Mouse (Mus musculus): ENCODE results near the gene Zfp451. TPM values are rescaled to one million over a fixed set of nuclear protein-coding genes. Genes with fewer than 3 reads are reported as not detected.
A peak's percentile ranks its signal among the peaks of the same experiment; 100 is the strongest.
"Not testable (repeated sequence)": the region's sequence is repeated elsewhere in the genome, so short reads cannot be mapped to it uniquely, and the experiment has no call there.

Zfp451 gene
- 51.9 and 55.6 TPM in 2 replicates for polyA plus RNA-seq (2016; fragmentation: Nextera tagmentation; extraction: Ambion mirVana)

DNA sequence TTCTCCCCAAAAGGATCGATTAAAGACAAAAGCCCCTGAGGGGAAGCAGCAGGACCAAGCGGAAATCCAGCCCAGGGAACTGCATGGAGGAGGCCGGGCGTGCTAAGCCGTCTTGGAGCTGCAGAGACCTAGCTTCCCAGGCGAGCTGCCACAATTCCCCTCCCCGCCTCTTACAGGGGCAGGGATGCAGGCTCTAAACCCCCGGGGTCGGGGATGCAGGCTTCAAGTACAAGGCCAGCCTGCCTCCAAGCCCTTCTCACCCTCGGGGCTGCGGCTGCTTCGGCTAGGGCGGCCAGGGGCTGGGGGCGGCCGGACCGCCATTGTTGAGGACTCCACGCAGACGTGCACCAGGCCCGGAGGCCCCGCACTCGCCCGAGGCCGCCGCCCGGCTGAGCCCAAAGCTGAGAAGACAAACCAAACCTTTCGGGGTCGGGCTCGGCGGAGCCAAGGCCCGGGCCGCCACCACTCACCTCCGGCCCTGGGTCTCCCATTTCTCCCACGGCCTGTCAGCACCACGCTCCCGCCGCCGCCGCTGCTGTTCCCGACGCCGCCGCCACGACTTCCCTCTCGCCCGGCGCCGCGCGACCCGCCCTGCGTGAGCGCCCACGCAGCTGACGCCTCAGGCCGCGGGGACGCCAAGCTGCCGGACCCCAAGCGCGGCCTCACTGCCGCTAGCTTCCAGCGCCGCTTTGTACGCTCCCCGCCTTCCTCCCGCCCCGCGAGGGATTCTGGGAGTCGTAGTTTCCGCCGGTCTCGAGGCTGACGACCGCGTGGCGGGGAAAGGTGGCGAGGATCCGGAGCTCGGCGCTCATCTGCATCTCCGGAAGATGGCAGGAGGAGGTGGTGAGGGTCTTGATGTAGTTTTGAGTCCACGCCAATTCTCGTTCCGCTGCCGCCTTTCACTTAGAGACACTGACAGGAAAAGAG is at the start of gene Zfp451:
Zfp451 (minus strand) TSS at position 728 of the 927 bp plus-strand sequence.
- peak within 1 kb of the TSS; percentile 99 for H3K9ac ChIP-seq
- peak within 1 kb of the TSS; percentile 80 for H3K4me2 ChIP-seq
- peak within 1 kb of the TSS; percentile 93 for H3K27ac ChIP-seq
- H3K36me3 ChIP-seq (replicated peaks) = peaks cover 32% of the 10 kb centered on the region
- under 1% methylated on average over 84 of the region's 85 CpGs for WGBS
- peaks cover 19% of the 10 kb centered on the region for H3K4me1 ChIP-seq
- H3K27me3 ChIP-seq = no peaks in the 10 kb centered on the region
- H3K4me3 ChIP-seq (replicated peaks) = peak within 1 kb of the TSS; percentile 96
- no peaks in the 10 kb centered on the region for H3K9me3 ChIP-seq
- peak; percentile 96 for ATAC-seq (ENCODE audit: low FRiP score)

DNA sequence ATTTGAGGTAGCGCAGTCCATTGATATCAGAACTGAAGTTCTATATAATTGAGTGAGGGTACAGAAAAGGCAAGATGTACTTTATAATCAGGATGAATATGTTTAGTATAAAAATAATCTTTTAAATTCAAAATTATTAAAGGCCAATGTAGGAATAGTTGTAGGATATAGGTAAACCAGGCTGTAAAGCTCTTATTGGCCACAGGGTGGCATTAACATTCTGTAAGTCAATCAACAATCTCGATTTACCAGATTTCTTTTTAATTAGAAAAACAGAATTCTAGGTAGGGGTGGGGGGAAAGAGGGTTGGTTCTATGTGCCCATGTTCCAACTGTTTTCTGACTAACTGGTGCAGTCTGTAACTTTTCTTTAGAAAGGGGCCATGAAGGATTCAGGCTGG is 32.4 kb upstream of the Zfp451 start:
- Histone ChIP-seq H3K36me3 (replicated peaks) (no peaks in the 10 kb centered on the region), H3K4me2 (no peak overlapping the region), H3K27me3 (no peaks in the 10 kb centered on the region), H3K9ac (no peak overlapping the region), H3K27ac (no peak overlapping the region), H3K9me3 (no peaks in the 10 kb centered on the region), H3K4me3 (replicated peaks) (no peak overlapping the region), H3K4me1 (no peaks in the 10 kb centered on the region)
- ATAC-seq (ENCODE audit: low FRiP score) = no peak
- 96% methylated on average over 2 of the region's 2 CpGs for WGBS

DNA sequence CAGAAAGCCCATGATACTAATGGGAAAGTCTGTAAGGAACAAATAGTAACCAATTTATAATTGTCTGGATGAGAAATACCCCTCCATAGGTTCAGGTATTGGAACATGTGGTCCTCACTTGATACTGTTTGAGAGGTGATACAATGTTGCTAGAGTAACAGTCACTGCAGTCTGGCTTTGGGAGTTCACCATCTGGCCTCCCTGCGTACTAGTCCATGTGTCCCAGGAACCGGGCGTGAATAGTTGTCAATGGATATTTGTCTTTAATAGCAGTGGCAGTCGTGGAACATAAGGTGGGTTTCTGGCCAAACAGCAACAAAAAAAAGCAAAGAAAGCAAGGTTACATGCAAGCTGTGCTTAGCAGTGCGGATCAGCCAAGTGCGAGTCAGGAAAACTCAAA is 29.4 kb upstream of the Zfp451 start:
- ATAC-seq (ENCODE audit: low FRiP score) = no peak
- WGBS = 75% methylated on average over 6 of the region's 6 CpGs
- no peak overlapping the region for H3K9ac ChIP-seq

DNA sequence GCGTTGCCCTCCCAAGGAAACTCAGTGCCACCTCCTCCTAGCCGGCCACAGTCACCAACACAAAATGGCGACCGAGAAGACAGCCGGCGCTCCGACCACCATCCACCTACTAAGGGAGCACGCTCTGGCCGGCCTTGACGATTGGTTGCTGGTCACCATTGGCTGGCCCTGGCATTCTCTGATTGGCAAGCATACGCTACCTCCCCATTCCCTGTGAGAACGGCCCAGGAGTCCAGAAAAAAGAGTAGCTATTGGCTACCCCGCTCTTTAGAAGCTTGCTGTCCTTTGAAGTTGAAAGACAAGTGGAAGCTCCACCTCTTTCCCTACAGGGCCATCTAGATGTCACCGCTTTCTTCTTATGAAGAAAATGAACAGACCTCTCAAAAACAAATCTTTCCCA is 24.6 kb upstream of the Zfp451 start:
- WGBS = 97% methylated on average over 14 of the region's 14 CpGs

More for the DNA sequence above, 29.4 kb upstream of the Zfp451 start:
- Histone ChIP-seq H3K9me3 (no peaks in the 10 kb centered on the region), H3K27me3 (no peaks in the 10 kb centered on the region), H3K4me2 (no peak overlapping the region), H3K27ac (no peak overlapping the region), H3K4me3 (replicated peaks) (no peak overlapping the region), H3K4me1 (no peaks in the 10 kb centered on the region), H3K36me3 (replicated peaks) (no peaks in the 10 kb centered on the region)

DNA sequence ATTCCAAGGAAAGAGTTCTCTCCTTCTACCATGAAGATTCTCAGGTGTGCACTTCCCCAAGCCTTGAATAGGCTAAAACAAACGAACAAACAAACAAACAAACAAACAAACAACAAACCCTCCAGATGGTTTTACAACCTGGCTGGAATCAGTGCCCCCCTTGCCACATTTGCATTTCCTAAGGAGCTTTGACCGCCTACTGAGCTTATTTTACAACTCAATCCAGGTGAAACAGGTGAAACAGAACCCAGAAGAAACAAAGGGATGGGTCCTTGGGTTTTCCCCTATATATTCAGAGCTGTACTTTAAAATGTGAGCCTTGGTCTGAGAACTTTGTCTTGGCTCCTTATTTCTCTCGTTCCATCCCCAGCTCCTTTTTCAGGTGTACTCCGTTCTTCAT is 16.2 kb upstream of the Zfp451 start:
- H3K4me1 ChIP-seq = no peaks in the 10 kb centered on the region
- H3K36me3 ChIP-seq (replicated peaks) = no peaks in the 10 kb centered on the region
- H3K4me3 ChIP-seq (replicated peaks) = no peak overlapping the region
- WGBS = 71% methylated on average over 4 of the region's 4 CpGs
- H3K9ac ChIP-seq = no peak overlapping the region
- no peak for ATAC-seq (ENCODE audit: low FRiP score)
- no peak overlapping the region for H3K4me2 ChIP-seq
- H3K27ac ChIP-seq = no peak overlapping the region
- H3K9me3 ChIP-seq = no peaks in the 10 kb centered on the region
- no peaks in the 10 kb centered on the region for H3K27me3 ChIP-seq

More for the DNA sequence above, 24.6 kb upstream of the Zfp451 start:
- not testable (repeated sequence) for ATAC-seq (ENCODE audit: low FRiP score); H3K9ac ChIP-seq; H3K9me3 ChIP-seq; H3K36me3 ChIP-seq (replicated peaks); H3K27ac ChIP-seq; H3K4me2 ChIP-seq; H3K4me1 ChIP-seq; H3K4me3 ChIP-seq (replicated peaks); H3K27me3 ChIP-seq

DNA sequence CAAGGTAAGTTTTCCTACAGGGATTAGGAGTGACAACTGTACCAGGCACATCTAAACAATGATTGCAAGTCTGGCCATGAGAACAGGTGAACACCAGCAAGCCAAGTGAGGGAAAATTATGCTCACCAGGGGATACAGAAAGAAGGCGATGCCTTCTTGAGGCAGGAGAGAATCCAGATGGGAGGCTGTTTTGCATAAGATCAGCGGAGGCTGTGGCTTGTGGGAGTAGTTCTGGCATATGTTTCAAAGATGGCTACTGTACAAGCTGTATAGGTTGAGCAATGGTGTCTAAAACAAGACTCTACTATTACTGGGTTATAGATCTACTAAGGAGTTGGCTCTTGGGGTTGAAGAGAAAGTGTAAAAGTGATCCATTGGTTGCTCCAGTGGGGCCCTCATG is 3.5 kb upstream of the Zfp451 start:
- ATAC-seq (ENCODE audit: low FRiP score) = no peak
- no peak overlapping the region for H3K27ac ChIP-seq
- H3K4me1 ChIP-seq = peaks cover 10% of the 10 kb centered on the region
- no peaks in the 10 kb centered on the region for H3K27me3 ChIP-seq
- 86% methylated on average over 2 of the region's 2 CpGs for WGBS
- H3K36me3 ChIP-seq (replicated peaks) = peaks cover 2% of the 10 kb centered on the region; the same call in 1 of the 2 replicates
- H3K4me3 ChIP-seq (replicated peaks) = no peak overlapping the region
- H3K4me2 ChIP-seq = no peak overlapping the region
- H3K9ac ChIP-seq = no peak overlapping the region
- H3K9me3 ChIP-seq = no peaks in the 10 kb centered on the region

DNA sequence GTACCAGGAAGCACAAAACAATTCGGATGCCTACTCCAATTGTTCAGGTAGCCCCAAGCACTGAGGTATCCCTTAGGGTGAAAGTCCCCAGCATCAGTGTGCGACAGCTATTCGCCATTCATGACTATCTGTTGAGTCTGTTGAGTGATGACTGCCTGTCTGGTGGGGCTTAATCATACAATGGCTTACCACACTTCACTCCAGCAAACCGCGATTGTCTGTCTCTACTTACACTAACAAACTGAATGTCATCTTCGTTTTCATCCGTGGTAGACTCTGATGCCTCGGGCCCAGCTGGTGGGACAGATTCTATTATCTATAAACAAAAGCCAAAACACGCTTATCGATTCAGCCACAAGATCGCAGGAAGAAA is 914 bp downstream of the Zfp451 start:
- H3K4me1 ChIP-seq = peaks cover 19% of the 10 kb centered on the region
- H3K36me3 ChIP-seq (replicated peaks) = peaks cover 37% of the 10 kb centered on the region
- peak overlapping the region; percentile 93 for H3K27ac ChIP-seq
- H3K4me3 ChIP-seq (replicated peaks) = peak overlapping the region; percentile 96
- H3K4me2 ChIP-seq = peak overlapping the region; percentile 80
- H3K9ac ChIP-seq = peak overlapping the region; percentile 99
- H3K9me3 ChIP-seq = no peaks in the 10 kb centered on the region
- peak; percentile 9; the same call in 1 of the 2 replicates for ATAC-seq (ENCODE audit: low FRiP score)
- WGBS = 11% methylated on average over 11 of the region's 11 CpGs
- no peaks in the 10 kb centered on the region for H3K27me3 ChIP-seq

DNA sequence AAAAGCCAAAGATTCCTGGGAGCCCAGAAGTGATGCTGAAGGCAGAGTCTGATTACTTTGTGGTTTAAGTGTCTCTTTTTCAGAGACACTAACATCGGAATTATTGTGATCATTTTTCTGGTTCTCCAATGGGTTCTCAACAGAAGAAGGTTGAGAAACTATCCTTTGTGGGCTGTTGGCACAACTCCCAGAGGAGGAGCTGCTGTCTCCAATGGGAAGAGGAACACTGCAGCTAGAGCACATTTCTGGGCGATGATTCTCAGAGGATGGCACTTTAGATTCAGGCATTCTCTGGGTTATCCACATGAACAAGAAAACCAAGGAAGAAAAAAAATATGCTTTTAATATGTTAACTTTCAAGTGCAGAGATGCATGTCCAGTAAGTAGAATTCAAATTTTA is 11.1 kb downstream of the Zfp451 start:
- H3K4me2 ChIP-seq = no peak overlapping the region
- H3K4me1 ChIP-seq = no peaks in the 10 kb centered on the region
- no peak for ATAC-seq (ENCODE audit: low FRiP score)
- no peak overlapping the region for H3K27ac ChIP-seq
- no peaks in the 10 kb centered on the region for H3K9me3 ChIP-seq
- no peak overlapping the region for H3K9ac ChIP-seq
- peaks cover 71% of the 10 kb centered on the region for H3K36me3 ChIP-seq (replicated peaks)
- no peak overlapping the region for H3K4me3 ChIP-seq (replicated peaks)
- 95% methylated on average over 2 of the region's 2 CpGs for WGBS
- H3K27me3 ChIP-seq = no peaks in the 10 kb centered on the region

DNA sequence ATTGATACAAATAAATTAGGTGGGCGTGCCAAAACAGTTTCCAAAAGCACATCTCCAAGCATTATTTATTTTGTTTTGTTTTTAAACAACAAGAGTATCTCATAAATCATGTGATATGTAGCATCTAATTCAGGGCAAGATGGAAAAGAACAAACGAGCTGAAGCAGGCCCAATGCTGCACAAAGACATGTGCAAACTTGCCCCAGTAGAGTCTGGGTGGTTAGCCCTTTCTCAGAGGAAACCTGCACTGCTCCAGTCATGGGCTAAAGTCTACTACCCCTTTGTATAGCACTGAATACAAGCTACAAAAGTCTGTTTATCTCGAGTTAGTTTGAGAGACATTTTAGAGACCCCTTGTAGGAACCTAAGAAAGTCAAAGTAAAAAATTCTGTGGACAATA is 14.8 kb downstream of the Zfp451 start:
- no peaks in the 10 kb centered on the region for H3K4me1 ChIP-seq
- H3K36me3 ChIP-seq (replicated peaks) = peaks cover 63% of the 10 kb centered on the region
- no peak overlapping the region for H3K9ac ChIP-seq
- WGBS = 88% methylated on average over 3 of the region's 3 CpGs
- no peaks in the 10 kb centered on the region for H3K9me3 ChIP-seq
- no peaks in the 10 kb centered on the region for H3K27me3 ChIP-seq
- no peak overlapping the region for H3K4me3 ChIP-seq (replicated peaks)
- no peak overlapping the region for H3K27ac ChIP-seq
- H3K4me2 ChIP-seq = no peak overlapping the region
- ATAC-seq (ENCODE audit: low FRiP score) = no peak

DNA sequence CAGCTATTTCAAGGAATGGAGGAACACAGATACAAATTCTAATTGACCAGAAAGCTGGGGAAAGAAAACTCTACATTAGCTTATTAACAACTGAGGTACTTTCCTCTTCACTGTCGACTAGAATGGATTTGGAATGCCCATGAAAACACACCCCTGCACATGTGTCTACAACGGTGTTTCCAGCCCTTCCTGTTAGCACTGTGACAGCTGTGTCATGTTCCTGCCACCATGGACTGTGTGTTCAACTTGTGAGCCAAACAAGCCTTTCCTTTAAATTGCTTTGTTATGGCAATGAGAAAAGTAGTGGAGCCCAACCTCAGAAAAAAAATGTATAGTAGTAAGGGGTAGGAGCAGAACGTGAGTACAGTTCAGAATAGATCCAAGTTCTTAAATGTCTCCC is 25.9 kb downstream of the Zfp451 start:
- Histone ChIP-seq H3K27ac (no peak overlapping the region), H3K36me3 (replicated peaks) (peaks cover 6% of the 10 kb centered on the region), H3K4me3 (replicated peaks) (no peak overlapping the region), H3K4me1 (no peaks in the 10 kb centered on the region), H3K4me2 (no peak overlapping the region), H3K9me3 (no peaks in the 10 kb centered on the region), H3K9ac (no peak overlapping the region), H3K27me3 (no peaks in the 10 kb centered on the region)
- no peak for ATAC-seq (ENCODE audit: low FRiP score)
- WGBS = 77% methylated on average over 3 of the region's 3 CpGs

DNA sequence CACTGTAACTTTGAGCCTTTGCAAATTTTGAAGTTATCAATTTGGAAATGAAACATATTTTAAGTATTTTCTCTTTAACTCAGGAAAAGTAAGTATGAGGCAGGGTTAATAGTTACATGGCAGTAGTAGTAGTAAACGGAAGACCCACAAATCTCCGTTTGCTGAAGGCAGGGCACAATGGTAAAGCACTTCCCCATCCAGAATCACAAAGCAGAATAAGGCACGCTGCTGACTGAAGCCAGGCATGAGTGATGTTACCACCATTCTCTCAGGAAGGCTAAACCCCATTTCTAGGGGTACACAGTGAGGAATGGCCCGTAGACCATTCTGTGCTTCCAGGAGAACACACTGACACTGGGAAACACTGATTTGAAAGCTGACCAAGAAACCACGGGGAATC is 26.3 kb downstream of the Zfp451 start:
- Histone ChIP-seq H3K36me3 (replicated peaks) (peaks cover 9% of the 10 kb centered on the region), H3K27ac (no peak overlapping the region), H3K9me3 (no peaks in the 10 kb centered on the region), H3K4me3 (replicated peaks) (no peak overlapping the region), H3K27me3 (no peaks in the 10 kb centered on the region), H3K4me2 (no peak overlapping the region), H3K4me1 (no peaks in the 10 kb centered on the region), H3K9ac (no peak overlapping the region)
- WGBS = 85% methylated on average over 5 of the region's 5 CpGs
- no peak for ATAC-seq (ENCODE audit: low FRiP score)

DNA sequence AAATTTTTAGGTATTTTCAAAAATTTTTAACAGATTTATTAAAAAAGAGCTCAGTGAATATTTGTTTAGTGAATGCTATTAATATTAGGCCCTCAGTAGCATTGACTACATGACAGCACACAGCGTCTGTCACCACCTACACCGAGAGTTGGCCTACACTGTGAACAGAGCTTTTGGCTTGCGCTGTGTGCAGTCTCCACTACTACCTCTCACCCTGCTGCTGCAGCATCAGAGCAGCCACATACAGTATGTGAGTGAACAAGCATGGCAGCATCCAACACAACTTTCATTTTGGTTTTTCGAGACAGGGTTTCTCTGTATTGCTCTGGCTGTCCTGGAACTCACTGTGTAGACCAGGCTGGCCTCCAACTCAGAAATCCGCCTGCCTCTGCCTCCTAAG is 29.8 kb downstream of the Zfp451 start:
- ATAC-seq (ENCODE audit: low FRiP score) = no peak
- Histone ChIP-seq H3K9me3 (no peaks in the 10 kb centered on the region), H3K4me3 (replicated peaks) (no peak overlapping the region), H3K36me3 (replicated peaks) (peaks cover 18% of the 10 kb centered on the region), H3K9ac (no peak overlapping the region), H3K27me3 (no peaks in the 10 kb centered on the region), H3K4me1 (no peaks in the 10 kb centered on the region), H3K27ac (no peak overlapping the region), H3K4me2 (no peak overlapping the region)
- WGBS = 97% methylated on average over 5 of the region's 5 CpGs

DNA sequence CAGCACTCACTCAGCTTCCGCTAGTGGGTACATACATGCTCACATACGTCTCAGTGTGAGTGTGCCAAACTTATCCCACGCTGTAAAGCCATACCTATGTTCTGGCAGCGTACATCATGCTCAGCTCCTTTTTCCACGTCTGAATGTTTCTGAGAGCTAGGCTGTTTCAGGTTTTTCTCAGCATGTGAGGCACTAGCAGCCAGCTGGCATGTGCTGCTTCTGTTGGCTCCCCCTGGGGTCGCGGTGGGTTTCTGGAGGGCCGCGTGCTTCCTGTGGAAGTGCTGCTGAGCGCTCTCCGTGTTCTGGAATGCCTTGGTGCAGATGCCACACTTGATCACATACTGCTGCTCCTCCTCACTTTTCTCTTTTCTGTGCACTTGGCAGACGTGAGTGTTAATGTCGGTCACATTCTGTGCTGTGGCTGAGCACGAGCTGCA is 38.2 kb downstream of the Zfp451 start:
- Histone ChIP-seq H3K36me3 (replicated peaks) (peaks cover 52% of the 10 kb centered on the region), H3K9me3 (no peaks in the 10 kb centered on the region), H3K27me3 (no peaks in the 10 kb centered on the region), H3K4me2 (no peak overlapping the region), H3K4me1 (no peaks in the 10 kb centered on the region), H3K4me3 (replicated peaks) (no peak overlapping the region), H3K9ac (no peak overlapping the region), H3K27ac (no peak overlapping the region)
- 90% methylated on average over 14 of the region's 14 CpGs for WGBS
- no peak for ATAC-seq (ENCODE audit: low FRiP score)

Measured in forebrain, embryonic 12.5 days (tissue).